Mouse (Mus musculus): ENCODE data around the gene Lgals12. TPM values are rescaled to one million over a fixed set of nuclear protein-coding genes. Genes with fewer than 3 reads are reported as not detected.

The Lgals12 gene
- total RNA-seq, 2 experiments from 2014 or later: 0.31 to 0.92 TPM

DNA sequence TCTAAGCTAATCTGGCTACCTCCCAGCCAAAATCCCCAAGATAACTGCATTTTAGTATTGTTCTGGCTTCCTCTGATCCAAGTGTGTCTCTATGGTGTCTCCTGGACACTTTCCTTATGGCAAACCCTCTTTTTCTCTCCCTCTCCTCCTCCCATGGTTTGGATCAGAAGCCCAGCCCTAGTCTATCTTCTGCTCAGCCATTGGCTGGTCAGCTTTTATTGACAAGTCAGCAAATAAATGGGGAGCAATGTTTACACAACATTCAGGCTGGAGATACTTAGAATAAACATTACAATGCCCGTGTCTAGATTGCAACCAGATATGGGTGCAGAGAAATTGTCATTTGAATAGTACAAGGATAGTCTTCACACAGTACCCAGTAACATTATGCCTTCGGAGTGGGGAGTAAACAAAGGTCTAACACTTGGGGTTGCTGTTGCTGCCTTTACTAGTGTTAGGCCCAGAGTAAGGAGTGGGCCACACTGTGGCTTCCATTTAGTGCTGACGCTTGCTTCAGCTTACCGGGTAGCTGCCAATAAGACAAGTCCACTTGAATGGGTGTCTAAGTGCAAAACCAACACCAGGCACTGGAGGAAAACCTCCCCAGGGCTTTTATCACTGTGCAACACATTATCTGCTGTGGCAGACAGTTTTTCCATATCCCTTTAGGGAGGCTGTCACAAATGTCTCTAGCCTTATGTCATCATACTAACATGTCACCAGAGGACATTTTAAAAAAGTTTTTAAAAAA, 55.3 kb downstream of the Lgals12 start:
- intact Hi-C loops (cut with DNase I): no loop called here
- no peak for DNase-seq (ENCODE audit: low spot score)

DNA sequence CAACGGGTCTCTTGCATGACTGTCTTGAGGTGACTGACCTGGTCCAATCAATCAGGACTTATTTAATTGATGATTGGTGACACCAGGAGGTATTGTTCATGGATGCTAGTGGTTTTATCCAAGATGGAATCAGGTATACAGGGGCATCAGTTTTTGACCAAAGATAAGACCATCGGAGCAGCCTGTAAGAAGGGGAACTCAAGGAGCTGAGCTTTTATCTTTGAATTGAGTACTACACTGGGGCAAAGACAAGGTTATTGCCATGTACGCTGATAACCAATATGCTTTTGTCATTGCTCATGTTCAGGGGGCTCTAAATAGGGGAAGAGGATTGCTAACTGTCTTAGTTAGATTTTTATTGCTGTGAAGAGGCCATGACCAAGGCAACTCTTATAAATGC, 58.1 kb downstream of the Lgals12 start:
- DNase-seq (ENCODE audit: low spot score): no peak
- intact Hi-C loops (cut with DNase I): no loop called here

Other genes with a start within 250 kb of the Lgals12 start
- 10 to 100 TPM; 14.1 to 17.5 TPM for gene Spindoc, start 224.2 kb downstream of the Lgals12 start, total RNA-seq (2021)
- gene 2700081O15Rik, start 189.6 kb downstream of the Lgals12 start, total RNA-seq (2021): 10 to 100 TPM; 15.8 to 18.7 TPM
- gene Rtn3, start 123.9 kb downstream of the Lgals12 start, total RNA-seq (2021): 10 to 100 TPM; 75.1 to 82.8 TPM
- gene Atl3, start 113.2 kb downstream of the Lgals12 start, total RNA-seq (2021): 10 to 100 TPM; 15.5 to 19.2 TPM
- gene Pla2g16, start 49.7 kb downstream of the Lgals12 start, total RNA-seq (2021): 100 to 1,000 TPM; 122 TPM
- gene Hrasls5, start 5.3 kb upstream of the Lgals12 start, total RNA-seq (2021): under 1 TPM in 1 of 2 experiments, not detected in 1; 0.26 TPM
- gene Slc22a19, start 104.1 kb upstream of the Lgals12 start, total RNA-seq (2021): not detected
- not detected for gene Slc22a26, start 195.5 kb upstream of the Lgals12 start, total RNA-seq (2021)

All from heart, postnatal 25 days (tissue).